Mouse (Mus musculus) brown adipose tissue, adult 24 weeks (tissue): Measurements from ENCODE around the gene Fas. TPM values are rescaled to one million over a fixed set of nuclear protein-coding genes. Genes with fewer than 3 reads are reported as not detected.

ENCODE experiments used
- H3K27ac ChIP-seq: fragments of 200-500 bp; replicated peaks from 2 replicates; pipeline ENCODE4 v1.5.1; 2012; ENCODE audit warnings: low read depth, mild to moderate bottlenecking, low read length
- H3K4me1 ChIP-seq: fragments of 200-500 bp; 2 replicates; pipeline ENCODE4 v1.6.1; 2012; ENCODE audit warnings: low read length, mixed read lengths; ENCODE audit not compliant: control insufficient read depth, insufficient read depth, insufficient read length
- H3K4me3 ChIP-seq: fragments of 200-500 bp; 2 replicates; pipeline ENCODE4 v1.5.1; 2012; ENCODE audit warnings: low read depth, mild to moderate bottlenecking, low read length, moderate library complexity; ENCODE audit not compliant: insufficient read depth
- polyA plus RNA-seq: library from polyadenylated mRNA; stranded (reverse); fragments of >200 nt; gene quantifications from 2 replicates; pipeline ENCODE4 v1.2.4, GENCODE M21; 2012; ENCODE audit not compliant: missing spikeins, insufficient read depth, insufficient read length

Fas gene
- polyA plus RNA-seq, 1 experiment = 30.8 TPM

DNA sequence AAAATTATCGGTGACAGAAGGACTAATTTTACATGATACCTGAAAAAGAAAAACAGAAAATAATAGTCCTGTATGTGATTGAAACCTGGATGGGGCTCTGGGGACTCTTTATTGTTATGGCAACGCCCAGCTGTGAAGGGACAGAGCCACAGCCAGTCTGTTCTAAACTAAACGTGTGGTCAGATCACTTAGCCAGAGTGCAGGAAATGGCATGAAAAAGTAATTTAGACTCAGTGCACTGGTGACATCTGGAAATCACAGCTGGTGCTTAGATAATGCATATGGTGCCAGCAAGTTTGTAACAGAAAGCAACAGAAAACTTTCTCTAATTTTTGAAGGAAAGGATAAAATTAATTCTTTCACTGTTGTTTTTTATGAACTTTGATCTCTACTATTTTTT, 79.9 kb downstream of the Fas start:
- no peak overlapping the region; the same call in 1 of the 2 replicates for H3K27ac ChIP-seq
- H3K4me3 ChIP-seq = no peak overlapping the region
- peaks cover 3% of the 10 kb centered on the region; the same call in 1 of the 2 replicates for H3K4me1 ChIP-seq

Other genes with a start within 250 kb of the Fas start
- not detected in 2 replicates for gene Lipn, start 223.3 kb upstream of the Fas start, polyA plus RNA-seq
- gene Lipm, start 189.7 kb upstream of the Fas start, polyA plus RNA-seq = not detected in 2 replicates
- not detected in 2 replicates for gene Ankrd22, start 124.6 kb upstream of the Fas start, polyA plus RNA-seq
- 3.9 and 5.9 TPM in 2 replicates for gene Stambpl1, start 98.4 kb upstream of the Fas start, polyA plus RNA-seq
- 24.5 and 30.0 TPM in 2 replicates for gene Acta2, start 35.1 kb upstream of the Fas start, polyA plus RNA-seq
- 0.75 TPM in 1 of 2 replicates, not detected in the other for gene Ch25h, start 184.5 kb downstream of the Fas start, polyA plus RNA-seq
- 84.3 and 109 TPM in 2 replicates for gene Lipa, start 236.8 kb downstream of the Fas start, polyA plus RNA-seq